Mouse (Mus musculus) lung, postnatal 14 days (tissue): Measurements from ENCODE around the gene Rfx3.

ENCODE experiments used
- DNase-seq: peaks from one replicate; pipeline ENCODE4 v3.0.0; 2021

The Rfx3 gene

DNA sequence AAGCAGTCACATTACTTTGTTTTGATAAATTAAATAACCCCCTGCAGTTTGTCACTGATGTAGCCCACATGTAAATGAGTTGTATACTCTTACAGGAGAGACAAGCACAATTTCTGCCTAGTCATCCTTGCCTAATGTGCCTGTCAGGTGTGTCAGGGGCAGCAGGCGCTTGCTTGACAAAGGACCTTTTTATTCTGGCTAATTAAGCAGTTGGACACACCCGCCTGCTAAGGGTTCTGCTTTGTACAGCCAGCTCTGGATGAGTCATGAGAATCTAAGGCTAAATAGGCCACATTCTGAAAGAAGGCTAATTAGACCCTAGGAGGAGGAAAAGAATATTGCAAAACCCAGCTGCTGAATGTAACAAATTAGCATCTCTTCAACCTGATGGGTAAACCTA lies 106.3 kb downstream of the Rfx3 start:
- no peak for DNase-seq

DNA sequence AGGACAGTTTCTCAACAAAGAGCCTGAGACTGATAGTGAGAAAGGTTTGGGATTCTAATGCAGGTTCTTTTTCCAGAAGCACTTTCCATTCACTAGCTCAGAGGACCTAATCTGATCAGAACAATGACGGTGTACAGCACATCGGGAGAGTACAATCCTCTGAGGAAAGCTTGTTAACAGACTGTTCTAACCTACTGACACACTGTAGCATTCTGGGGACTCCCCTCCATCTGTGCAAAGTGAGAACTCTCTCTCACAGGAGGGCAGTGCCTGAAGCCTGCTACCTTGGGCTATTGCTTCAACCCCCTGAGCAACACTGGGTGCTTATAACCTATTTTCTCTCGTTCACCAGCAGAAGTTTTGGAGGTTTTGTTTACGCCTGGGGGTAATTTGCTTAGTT lies 106.8 kb downstream of the Rfx3 start:
- no peak for DNase-seq

DNA sequence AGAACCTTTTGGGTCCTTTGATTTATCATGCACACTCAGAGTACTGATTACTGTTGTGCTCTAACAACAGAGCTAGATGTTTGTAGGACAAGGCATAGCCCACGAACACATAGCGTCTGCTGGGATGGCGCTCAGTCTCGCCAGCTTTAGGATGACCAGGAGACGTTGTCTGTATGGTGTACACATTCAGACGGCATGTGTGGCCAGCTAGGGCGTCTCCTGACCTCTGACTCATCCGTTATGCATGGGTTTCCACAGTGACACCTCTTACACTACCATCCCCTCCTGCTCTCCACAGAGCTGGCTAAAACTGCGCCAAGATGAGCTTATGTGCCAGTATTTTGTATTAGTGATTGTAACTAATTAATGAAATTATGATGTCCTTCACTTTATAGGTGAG lies 108.4 kb downstream of the Rfx3 start:
- no peak for DNase-seq

DNA sequence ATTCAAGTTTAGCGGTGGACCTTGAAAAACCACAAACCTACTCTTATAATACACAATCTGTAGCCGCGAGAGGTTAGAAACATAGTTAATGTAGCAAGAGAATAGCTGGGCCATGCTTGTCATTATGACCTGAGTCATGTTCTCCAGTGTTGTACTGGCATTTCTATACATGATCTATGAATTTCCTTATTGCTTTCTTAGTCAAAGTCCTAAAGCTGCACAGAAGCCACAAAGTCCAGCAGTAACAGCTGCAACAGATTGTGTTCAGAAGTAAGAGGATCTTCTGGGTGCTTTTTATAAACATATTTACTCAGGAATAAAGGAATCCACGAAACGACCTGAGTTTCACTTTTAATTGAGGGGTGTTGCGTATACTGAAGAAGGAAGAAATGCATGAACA lies 109.3 kb downstream of the Rfx3 start:
- DNase-seq, result no peak

DNA sequence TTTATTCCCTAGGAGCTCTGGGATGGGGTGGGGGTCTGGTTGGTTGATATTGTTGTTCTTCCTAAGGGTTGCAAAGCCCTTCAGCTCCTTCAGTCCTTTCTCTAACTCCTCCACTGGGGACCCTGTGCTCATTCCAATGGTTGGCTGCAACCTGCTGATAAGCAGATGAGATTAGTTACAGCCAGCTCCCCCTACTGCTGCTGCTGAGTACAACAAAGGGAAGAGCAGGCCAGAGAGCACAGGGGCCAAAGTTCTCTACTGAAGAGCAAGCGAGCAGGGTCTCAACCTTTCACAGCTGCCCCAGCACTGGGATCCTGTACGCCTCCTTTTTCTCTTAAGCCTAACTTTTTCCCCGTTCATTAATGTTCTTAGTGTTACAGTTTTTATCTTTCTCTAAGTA lies 126.4 kb downstream of the Rfx3 start:
- DNase-seq, result no peak

DNA sequence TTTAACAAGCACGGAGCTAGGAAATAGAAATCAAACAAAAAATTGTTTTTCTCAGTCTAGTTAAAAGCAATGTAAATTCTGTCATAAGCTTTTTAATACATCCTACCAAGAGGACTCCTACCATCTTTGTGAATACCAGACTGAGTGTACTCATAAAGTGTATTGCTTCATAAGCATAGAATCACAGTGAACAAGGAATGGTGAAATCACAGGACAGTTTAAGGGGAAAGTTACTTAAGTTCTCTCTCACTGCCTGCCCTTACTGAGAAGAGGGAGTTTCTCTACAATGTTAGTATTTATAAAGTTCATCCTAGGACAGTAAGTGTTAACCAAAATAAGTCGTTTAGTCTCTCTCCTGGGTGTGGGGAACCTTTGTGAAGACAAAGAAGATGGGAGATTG lies 133.5 kb downstream of the Rfx3 start:
- DNase-seq, result no peak

DNA sequence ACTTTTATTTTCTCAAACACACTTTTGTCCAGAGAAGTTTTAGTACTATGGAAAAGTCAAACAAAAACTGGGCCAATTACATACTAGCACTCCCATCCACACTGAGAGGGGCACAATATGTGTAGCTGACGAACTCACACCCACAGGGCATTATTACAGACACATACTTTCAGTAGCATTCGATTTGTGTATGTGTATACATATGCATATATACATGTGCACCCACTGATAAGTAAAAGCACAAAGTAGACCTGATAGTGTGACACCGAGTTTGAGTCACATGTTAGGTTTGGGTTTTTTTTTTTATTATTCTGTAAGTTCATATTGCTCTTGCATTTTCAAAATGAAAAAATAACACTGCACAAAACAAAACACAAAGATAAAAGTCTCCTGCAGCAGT lies 140.2 kb downstream of the Rfx3 start:
- no peak for DNase-seq

DNA sequence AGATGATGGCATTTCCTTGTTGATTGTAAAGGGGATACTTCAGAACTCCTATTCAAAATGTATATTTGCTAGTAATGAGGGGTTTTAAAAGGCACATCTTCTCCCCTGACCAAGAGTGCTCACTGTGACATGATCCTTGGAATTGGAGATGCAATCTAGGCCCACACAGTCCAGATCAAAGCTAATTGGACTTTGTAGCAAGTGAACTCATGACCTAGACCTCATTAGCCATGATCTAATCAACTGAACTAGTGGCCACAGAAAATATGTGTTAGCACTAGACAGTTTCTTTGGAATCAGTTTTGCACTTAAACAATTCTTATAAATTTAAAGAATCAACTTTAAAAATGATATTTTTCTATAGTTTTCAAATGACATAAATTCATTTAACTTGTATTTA lies 151.3 kb downstream of the Rfx3 start:
- no peak for DNase-seq

DNA sequence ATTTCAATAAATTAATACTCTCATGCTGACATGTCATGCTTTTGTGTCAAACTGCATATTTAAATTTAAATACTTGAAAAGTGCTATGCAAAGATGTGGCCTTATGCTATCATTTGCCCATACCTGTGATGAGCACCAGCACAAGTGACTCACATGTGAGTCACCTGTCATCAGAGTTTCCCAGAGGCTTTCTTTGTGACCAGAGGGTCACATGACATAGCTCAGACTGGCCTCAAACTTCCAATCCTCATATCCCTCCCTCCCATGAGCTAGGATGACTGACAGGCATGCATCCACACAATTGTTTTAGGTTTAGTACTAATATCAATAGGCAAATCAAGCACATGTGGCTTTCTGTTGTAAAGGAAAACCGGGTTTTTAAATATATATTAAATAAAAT lies 162.0 kb downstream of the Rfx3 start:
- DNase-seq, result no peak

DNA sequence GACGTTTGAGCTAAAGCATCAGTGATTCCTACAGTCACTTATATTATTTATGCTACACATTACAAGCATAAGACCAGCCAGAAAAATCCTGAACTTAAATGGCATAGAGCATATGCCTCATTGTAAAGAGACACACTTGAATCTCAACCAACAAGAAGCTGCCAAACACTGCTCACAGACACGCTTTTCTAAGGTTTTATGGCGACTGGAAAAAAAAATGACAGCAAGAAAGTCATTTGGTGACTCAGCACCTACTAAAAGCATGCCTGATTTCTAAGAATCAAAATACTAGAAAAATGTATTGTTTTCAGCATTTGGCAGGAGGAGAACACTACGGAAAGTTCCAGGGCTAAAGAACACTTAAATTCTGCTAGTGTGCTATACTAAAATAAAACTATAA lies 163.9 kb downstream of the Rfx3 start:
- no peak for DNase-seq

DNA sequence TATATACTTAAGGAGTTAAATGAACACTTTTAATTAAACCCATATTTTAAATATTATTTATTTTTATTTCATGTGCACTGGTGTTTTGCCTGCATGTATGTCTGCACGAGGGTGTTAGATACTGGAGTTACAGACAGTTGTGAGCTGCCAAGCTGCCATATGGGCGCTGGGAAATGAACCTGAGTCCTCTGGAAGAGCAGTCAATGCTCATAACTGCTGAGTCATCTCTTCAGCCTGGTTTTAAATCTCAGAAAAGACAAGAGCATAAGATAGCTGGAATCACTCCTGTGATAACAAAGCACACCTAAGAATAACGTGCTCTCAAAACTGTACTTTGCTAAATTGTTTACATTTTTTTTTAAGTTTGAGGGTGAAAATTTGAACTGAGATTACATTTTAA lies 172.3 kb downstream of the Rfx3 start:
- no peak for DNase-seq

DNA sequence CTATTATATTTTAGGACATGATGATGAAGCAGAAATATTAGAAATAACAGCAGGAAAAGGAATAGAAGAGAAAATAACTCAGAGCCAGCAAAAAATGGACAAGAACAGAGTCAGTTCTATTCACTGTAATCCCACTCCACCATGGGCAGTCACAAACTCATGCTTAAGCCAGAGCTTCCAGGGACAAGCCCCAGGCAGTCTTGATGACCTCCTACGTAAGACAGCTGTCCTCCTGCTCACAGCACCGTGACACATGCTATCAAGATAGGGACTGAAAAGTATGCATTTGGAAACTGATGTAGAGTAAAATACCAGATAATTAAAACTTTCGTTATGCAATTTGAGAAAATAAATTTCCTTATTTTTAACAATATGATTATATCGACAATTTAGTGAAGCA lies 172.9 kb downstream of the Rfx3 start:
- no peak for DNase-seq

DNA sequence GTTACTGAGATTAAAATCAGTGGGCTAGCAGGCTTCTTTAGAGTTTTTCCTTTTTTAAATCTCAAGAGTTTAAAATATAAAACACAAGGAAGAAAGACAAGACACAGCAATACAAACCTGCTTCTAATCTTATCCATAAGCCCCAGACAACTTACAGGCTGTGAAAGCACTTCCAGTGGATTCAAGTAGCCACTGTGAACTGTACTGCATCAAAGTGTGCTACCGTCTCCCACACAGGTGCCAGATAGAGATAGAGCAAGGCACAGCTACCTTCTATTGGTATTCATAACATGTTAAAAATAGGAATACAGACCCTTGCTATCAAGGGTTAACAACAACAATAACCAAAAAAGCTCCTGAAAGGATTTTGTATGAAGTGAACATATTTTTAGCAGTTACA lies 178.5 kb downstream of the Rfx3 start:
- no peak for DNase-seq

DNA sequence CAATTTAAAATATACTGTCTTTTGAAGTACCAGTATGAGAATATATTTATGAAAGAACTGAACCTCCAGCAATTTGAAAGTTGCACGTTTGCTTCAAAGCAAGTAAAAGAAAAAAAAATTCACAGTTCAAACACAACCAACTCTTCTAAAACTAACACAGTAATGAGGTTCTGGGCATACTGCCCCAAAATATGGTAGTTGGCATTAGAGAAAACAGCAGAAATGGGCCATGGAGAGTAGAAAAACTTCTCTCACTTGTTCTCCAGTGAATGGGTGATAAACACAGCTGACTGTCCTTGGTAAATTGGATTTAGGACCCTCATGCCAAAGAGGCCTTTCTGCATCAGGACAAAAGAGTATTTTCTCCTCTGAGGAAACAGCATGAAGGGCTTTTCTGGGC lies 182.7 kb downstream of the Rfx3 start:
- DNase-seq, result no peak

DNA sequence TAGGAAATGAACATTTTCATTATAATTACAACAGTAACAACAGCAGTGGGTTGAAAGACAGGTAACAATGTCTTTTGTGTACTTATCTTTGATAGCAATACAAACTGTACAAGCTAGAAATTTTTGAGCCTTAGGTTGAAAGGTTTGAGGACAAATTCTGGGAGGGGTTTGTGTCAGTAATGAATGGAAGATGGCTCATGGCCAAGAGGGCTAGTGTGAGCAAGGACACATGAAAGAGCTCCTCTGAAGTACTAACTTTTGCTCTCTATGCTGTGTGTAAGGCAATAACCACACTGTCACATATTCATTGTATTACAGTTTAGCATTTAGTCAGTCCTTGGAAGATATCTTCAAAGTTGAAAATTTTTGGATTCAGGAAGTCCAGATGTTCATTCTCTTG lies 193.3 kb downstream of the Rfx3 start:
- DNase-seq, result no peak

DNA sequence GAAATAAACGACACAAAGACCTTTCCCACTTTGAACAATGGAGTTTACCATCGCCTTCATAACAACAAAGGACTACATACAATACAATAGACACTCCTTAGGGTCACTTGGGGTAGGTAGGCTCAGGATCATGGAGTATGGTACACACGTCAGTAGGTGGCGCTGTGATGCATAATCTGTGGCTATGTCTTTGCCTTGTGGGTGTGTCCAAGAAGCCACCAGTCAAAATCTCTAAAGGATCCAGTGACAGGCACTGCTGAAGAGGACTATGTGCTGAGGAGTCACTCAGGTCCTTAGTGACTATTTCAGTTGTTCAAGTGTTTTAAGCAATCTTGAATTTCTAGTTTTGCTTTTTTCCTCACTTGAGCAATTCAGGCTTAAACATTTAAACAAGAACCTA lies 230.9 kb downstream of the Rfx3 start:
- peak; percentile 47 for DNase-seq

DNA sequence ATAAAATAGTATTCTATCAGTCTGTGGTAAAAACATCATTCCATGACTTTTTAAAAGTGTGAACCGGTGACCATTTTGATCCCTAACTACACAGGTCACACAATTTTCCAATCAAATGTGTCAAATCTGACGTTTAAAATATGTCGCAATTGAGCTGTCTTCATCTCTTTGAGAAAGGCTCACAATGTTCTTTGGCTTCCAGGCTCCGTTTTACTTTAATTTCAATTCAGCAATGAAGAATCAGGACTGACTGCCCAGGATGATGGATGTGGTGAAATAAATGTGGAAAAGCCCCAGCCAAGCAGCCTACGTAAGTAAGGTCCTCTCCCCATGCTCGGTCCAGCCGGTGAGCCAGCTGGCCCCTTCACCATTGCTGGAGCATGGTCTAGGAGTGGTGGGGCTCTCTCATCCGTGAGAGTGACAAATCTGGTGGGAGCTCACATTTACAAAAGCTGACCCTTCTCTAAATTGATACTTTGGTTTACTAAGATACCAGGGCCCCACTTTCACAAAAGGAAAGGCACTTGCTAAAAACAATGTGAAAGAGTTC lies 240.2 kb downstream of the Rfx3 start:
- peak; percentile 20 for DNase-seq

DNA sequence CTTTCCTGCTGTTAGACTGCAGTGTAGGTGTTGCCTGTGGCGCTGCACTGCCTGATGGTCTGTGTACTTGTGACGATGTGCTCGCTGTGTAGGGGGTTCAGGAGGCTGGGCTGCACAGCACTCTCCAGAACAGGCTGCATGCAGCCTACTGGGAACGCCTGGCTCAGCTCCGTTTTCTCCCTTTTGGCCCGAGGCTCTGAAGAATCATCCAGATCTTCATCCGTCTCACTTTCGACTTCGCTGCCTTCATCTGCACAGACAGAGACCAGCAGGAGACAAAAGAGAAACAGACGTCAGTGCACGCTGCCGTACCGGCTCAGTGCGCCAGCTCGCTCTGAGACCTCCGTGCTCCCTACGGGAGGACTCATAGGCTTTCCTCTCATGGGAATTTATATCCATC lies 242.5 kb downstream of the Rfx3 start:
- DNase-seq, result no peak

DNA sequence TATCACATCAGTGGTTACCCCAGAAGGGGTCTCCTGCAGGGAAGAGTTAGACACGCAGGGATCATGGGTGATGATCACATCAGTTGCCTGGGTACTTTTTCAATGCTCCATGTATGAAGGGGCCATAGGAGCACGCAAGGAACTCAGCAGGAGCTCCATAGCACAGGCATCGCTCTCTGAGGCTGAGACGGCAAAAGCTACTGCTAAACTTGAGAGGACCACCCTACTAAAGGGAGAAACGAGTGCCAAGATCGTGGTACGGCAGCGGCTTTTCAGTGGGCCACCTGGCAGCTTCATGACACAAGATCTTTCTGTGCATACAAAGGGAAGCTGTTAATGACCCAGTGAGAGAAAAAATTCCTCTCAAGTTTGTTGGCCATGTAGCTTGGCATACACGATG lies 250.7 kb downstream of the Rfx3 start:
- no peak for DNase-seq

DNA sequence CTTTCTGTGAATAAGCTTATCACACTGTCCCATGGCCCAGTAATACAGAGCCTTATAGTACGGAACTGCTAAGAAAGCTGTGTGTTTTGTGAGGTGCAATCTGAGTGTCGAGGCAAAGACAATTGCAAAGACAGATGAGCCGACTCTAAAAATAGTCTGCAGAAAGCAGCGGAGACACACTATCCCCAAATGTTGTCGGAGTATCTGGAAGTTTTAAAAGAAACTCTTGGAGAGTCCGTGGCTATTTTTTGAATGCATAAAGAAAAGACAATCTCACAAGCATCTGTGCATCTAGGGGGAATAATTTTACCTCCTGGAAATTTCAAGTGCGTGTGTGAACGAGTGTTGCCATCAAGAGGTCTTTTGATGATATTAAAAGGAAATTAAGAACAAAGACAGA lies 251.6 kb downstream of the Rfx3 start:
- DNase-seq, result no peak

DNA sequence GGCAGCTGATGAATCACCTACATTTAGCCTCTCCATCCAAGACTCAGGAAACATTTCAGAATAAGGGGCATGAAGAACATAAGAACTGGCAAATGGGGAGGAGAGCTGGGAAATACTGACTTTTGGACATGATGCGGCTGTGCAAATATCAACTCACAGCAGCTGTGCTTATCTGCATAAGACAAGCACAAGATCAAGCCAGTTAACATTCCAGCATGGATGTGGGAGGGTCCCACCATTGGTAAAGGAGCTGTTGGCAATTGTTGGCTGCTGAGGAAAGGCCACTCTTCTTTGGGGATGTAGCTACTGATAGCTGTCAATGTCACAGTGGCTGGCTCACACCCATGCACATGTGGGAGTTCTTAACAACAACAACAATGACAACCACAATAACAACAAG lies 263.7 kb downstream of the Rfx3 start:
- no peak for DNase-seq

DNA sequence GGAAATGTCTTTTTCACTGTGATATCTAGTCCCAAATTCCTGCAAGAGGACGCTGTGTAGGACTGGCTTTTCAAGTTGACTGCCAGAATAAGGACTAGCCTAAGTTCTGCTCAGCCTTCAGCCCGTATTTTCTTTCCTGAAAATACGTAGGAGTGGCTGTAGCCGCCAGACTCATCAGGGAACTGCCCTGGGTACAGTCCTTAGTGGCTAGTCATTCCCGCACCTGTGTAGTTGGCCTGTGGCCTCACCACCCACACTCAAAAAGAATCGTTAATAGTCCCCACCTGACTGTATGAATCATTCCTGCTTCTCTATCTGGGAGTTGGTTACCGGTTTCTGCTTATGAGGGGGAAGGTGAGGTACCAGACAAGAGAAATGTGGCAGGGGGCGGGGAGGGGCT lies 272.1 kb downstream of the Rfx3 start:
- DNase-seq, result no peak

DNA sequence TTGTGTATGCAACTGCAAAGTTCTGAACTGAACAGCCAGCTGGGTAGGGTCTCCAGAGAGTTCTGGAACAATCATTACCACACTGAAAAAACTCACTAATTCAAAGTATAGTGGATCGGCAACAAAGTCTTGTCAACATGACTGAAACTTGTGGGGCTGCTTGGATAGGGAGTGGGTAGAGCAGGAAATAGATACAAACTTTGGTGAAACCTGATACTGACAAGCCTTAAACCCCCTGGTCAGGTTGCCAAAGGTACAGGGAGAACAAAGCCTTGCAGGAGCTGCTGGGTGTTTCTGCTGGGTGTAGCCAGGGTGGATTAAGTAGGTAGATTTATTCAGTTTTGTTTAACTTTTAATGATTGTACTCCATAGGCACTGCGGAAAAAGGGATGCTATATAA lies 274.4 kb downstream of the Rfx3 start:
- no peak for DNase-seq

DNA sequence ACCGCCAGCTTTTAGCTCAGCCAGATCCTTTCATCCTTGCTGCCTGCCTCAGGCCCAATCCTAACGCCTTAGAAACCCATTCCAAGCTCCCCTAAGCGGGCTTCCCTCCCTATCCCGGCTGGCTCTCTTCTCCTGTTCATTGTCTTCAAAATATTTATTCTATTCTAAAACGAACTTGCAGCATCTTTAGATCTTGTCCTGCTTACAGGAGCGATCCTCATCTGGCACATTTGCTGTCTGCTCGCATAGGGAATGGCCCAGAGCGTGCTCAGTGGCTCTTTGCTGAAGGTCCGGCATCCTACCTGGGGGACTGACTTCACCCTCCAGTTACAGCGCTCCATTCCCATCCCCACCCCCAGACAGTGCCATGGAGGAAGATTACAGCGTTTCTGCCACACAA lies 292.0 kb downstream of the Rfx3 start:
- no peak for DNase-seq

DNA sequence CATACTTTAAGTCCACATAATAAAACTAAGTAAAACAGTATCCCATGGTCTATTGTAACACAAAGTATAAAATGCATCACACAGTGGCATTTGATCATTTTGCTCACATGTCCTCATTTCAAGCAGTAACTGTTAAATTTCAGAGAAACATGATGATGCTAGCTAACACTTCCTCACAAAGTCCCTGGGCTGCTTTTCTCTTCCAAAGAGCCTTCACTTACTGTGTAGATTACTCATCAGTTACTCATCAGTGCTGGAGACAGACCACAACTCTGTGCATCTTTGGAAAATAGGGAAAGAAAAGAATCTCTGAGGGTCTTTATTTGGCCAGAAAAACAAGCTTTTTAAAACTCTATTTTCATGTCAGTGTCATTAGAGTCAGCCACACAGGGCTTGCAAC lies 294.7 kb downstream of the Rfx3 start:
- DNase-seq, result no peak
